Mouse (Mus musculus): ENCODE data around the gene Ripor3.

Ripor3 gene

GRCm38 (mm10) chr2:167984371-167984770 lies 26.0 kb downstream of the Ripor3 start:
- no peak for DNase-seq

GRCm38 (mm10) chr2:167982646-167983045 lies 27.8 kb downstream of the Ripor3 start:
- DNase-seq: no peak

GRCm38 (mm10) chr2:167980391-167980790 lies 30.0 kb downstream of the Ripor3 start:
- no peak for DNase-seq

- DNase-seq: no peak
These were observed 32.1 kb downstream of the Ripor3 start for GRCm38 (mm10) chr2:167978271-167978670.

- no peak for DNase-seq
These were observed 34.7 kb downstream of the Ripor3 start for GRCm38 (mm10) chr2:167975746-167976145.

- DNase-seq: no peak
These were observed 37.6 kb downstream of the Ripor3 start for GRCm38 (mm10) chr2:167972809-167973208.

GRCm38 (mm10) chr2:167972146-167972545 lies 38.3 kb downstream of the Ripor3 start:
- no peak for DNase-seq

GRCm38 (mm10) chr2:167969851-167970541 lies 40.4 kb downstream of the Ripor3 start:
- no peak for DNase-seq

GRCm38 (mm10) chr2:167968504-167968903 lies 41.9 kb downstream of the Ripor3 start:
- DNase-seq: no peak

GRCm38 (mm10) chr2:167965911-167966310 lies 44.5 kb downstream of the Ripor3 start:
- DNase-seq: no peak

GRCm38 (mm10) chr2:167964320-167964719 lies 46.1 kb downstream of the Ripor3 start:
- DNase-seq: no peak

- DNase-seq: no peak
These were observed 46.6 kb downstream of the Ripor3 start for GRCm38 (mm10) chr2:167963778-167964300.

- DNase-seq: no peak
These were observed 47.2 kb downstream of the Ripor3 start for GRCm38 (mm10) chr2:167963176-167963575.

GRCm38 (mm10) chr2:167962347-167962746 lies 48.1 kb downstream of the Ripor3 start:
- no peak for DNase-seq

- no peak for DNase-seq
These were observed 49.8 kb downstream of the Ripor3 start for GRCm38 (mm10) chr2:167960584-167960983.

GRCm38 (mm10) chr2:167959996-167960395 lies 50.4 kb downstream of the Ripor3 start:
- no peak for DNase-seq

- DNase-seq: peak; percentile 54 to 55
These were observed 51.0 kb downstream of the Ripor3 start for GRCm38 (mm10) chr2:167959384-167959911.

GRCm38 (mm10) chr2:167958843-167959242 lies 51.6 kb downstream of the Ripor3 start:
- DNase-seq: peak; percentile 89 to 90

GRCm38 (mm10) chr2:167958082-167958788 lies 52.2 kb downstream of the Ripor3 start:
- peak in 1 of 2 experiments; percentile 67 for DNase-seq

GRCm38 (mm10) chr2:167957539-167957938 lies 52.9 kb downstream of the Ripor3 start:
- no peak for DNase-seq

- DNase-seq: no peak
These were observed 55.5 kb downstream of the Ripor3 start for GRCm38 (mm10) chr2:167954928-167955327.

GRCm38 (mm10) chr2:167953819-167954218 lies 56.6 kb downstream of the Ripor3 start:
- DNase-seq: no peak

- DNase-seq: no peak
These were observed 58.9 kb downstream of the Ripor3 start for GRCm38 (mm10) chr2:167951301-167952211.

All from kidney, adult 8-10 months (tissue).